28 mouse cellular contexts compared by ENCODE assay signal in genomic region chr6:134113168-134113567, GRCm38 (mm10).
DNase-seq lines count a peak whose midpoint lies in the region; ATAC-seq and TF ChIP-seq lines count a peak whose summit lies in the region.
"Had no signal": no experiment of that assay in that cellular context is flagged by ENCODE, and none has a peak within 500 bp of the region (broad histone marks: within the 10 kb centered on the region; RNA-seq: fewer than 3 reads in every experiment).

No protein-coding gene starts in this region.

- H3K9ac ChIP-seq in lung, embryonic 14.5 days = no peak overlapping the region
- H3K9ac ChIP-seq in stomach, embryonic 15.5 days = no peak overlapping the region
- H3K9ac ChIP-seq: embryonic facial prominence, embryonic 13.5 days; heart, embryonic 12.5 days; hindbrain, embryonic 13.5 days; limb, embryonic 12.5 days; liver, embryonic 15.5 days; midbrain, embryonic 12.5 days; neural tube, embryonic 13.5 days had no signal

- peak; percentile 71 for ATAC-seq in lung, embryonic 14.5 days (ENCODE audit: insufficient read depth)
- ATAC-seq in stomach, embryonic 15.5 days (ENCODE audit: insufficient read depth, low FRiP score, low read depth) = peak; percentile 82
- ATAC-seq: forebrain, embryonic 16.5 days had no signal

- DNase-seq in lung, embryonic 14.5 days = peak; percentile 65
- no peak for DNase-seq in lung, postnatal 36 days
- DNase-seq in urinary bladder, postnatal 14 days (ENCODE audit: low spot score) = peak; percentile 53
- no peak for DNase-seq in urinary bladder, postnatal 10 days (ENCODE audit: low spot score)
- DNase-seq in ovary, postnatal 10 days (ENCODE audit: low spot score) = no peak
- DNase-seq in layer of hippocampus, adult 2 months (ENCODE audit: low spot score in 2 of 2) = no peak
- DNase-seq: adrenal gland, adult 8-10 months; cerebellum, adult 11 months; cerebellum, adult 9-10 months; cerebellum, postnatal 36 days; embryo, embryonic 11 days; heart, adult 2 months; heart, postnatal 4 days; kidney, adult 8-10 months; right cerebral cortex, postnatal 14 days had no signal

- no peaks in the 10 kb centered on the region for H3K9me3 ChIP-seq in lung, embryonic 14.5 days (ENCODE audit: low read depth, low read length)
- H3K9me3 ChIP-seq in stomach, embryonic 15.5 days = no peaks in the 10 kb centered on the region
- H3K9me3 ChIP-seq: embryonic facial prominence, embryonic 13.5 days; liver, embryonic 15.5 days; neural tube, embryonic 13.5 days had no signal

- H3K4me2 ChIP-seq in lung, embryonic 14.5 days = no peak overlapping the region
- no peak overlapping the region for H3K4me2 ChIP-seq in stomach, embryonic 15.5 days
- H3K4me2 ChIP-seq: embryonic facial prominence, embryonic 13.5 days; heart, embryonic 12.5 days; hindbrain, embryonic 13.5 days; limb, embryonic 12.5 days; liver, embryonic 15.5 days; midbrain, embryonic 12.5 days; neural tube, embryonic 13.5 days had no signal

- TF ChIP-seq CTCF in lung, embryonic 14.5 days (IDR thresholded peaks at IDR 0.05; ENCODE audit: low read depth) = no peak
- TF ChIP-seq CTCF in layer of hippocampus, adult 2 months (conservative IDR thresholded peaks at IDR 0.05) = no peak

- H3K27ac ChIP-seq in lung, embryonic 14.5 days (ENCODE audit: low read depth) = peak overlapping the region; percentile 65; the same call in 1 of the 2 replicates
- peak overlapping the region; percentile 73 for H3K27ac ChIP-seq in stomach, embryonic 15.5 days
- no peak overlapping the region for H3K27ac ChIP-seq in layer of hippocampus, adult 2 months
- H3K27ac ChIP-seq: embryonic facial prominence, embryonic 13.5 days; heart, adult 2 months; hindbrain, embryonic 13.5 days; kidney, postnatal 0 days; left cerebral cortex, adult 2 months; limb, embryonic 12.5 days; liver, embryonic 15.5 days; midbrain, embryonic 12.5 days; neural tube, embryonic 13.5 days had no signal

- no peaks in the 10 kb centered on the region for H3K27me3 ChIP-seq in lung, embryonic 14.5 days (ENCODE audit: insufficient read depth, low read length)
- no peaks in the 10 kb centered on the region for H3K27me3 ChIP-seq in stomach, embryonic 15.5 days (replicated peaks)
- H3K27me3 ChIP-seq: embryonic facial prominence, embryonic 13.5 days; heart, embryonic 12.5 days; hindbrain, embryonic 13.5 days; limb, embryonic 12.5 days; liver, embryonic 15.5 days; megakaryocyte, embryonic 14.5 days; midbrain, embryonic 12.5 days; neural tube, embryonic 13.5 days had no signal

- H3K4me3 ChIP-seq in lung, embryonic 14.5 days (ENCODE audit: low read depth, low read length) = no peak overlapping the region
- no peak overlapping the region for H3K4me3 ChIP-seq in stomach, embryonic 15.5 days (replicated peaks)
- H3K4me3 ChIP-seq in layer of hippocampus, adult 2 months = no peak overlapping the region
- H3K4me3 ChIP-seq: embryonic facial prominence, embryonic 13.5 days; erythroblast, embryonic 14.5 days; heart, adult 2 months; heart, embryonic 12.5 days; hindbrain, embryonic 13.5 days; left cerebral cortex, adult 2 months; limb, embryonic 12.5 days; liver, embryonic 15.5 days; megakaryocyte, embryonic 14.5 days; midbrain, embryonic 12.5 days; neural tube, embryonic 13.5 days had no signal

- H3K4me1 ChIP-seq in lung, embryonic 14.5 days (ENCODE audit: insufficient read depth) = no peaks in the 10 kb centered on the region
- H3K4me1 ChIP-seq in stomach, embryonic 15.5 days = 0 out of 2 replicates have a peak, but pooled peaks cover 11% of the 10 kb centered on the region
- H3K4me1 ChIP-seq: midbrain, embryonic 12.5 days had no signal

- H3K36me3 ChIP-seq in lung, embryonic 14.5 days (ENCODE audit: insufficient read depth) = peaks cover 7% of the 10 kb centered on the region; the same call in 1 of the 2 replicates
- H3K36me3 ChIP-seq in stomach, embryonic 15.5 days = 0 out of 2 replicates have a peak, but pooled peaks cover 3% of the 10 kb centered on the region
- H3K36me3 ChIP-seq: liver, embryonic 15.5 days; neural tube, embryonic 13.5 days had no signal

- 50% methylated on average over 2 of the region's 2 CpGs for WGBS in lung, embryonic 14.5 days
- WGBS in stomach, embryonic 15.5 days = 51% methylated on average over 2 of the region's 2 CpGs

Comparison
In these comparisons a context has a peak if more than half of its experiments do, and no peak if none do; other contexts are left out.
1. DNase-seq: peak in lung, embryonic 14.5 days (single experiment) and urinary bladder, postnatal 14 days (single experiment); none in lung, postnatal 36 days (single experiment), urinary bladder, postnatal 10 days (single experiment), ovary, postnatal 10 days (single experiment) and layer of hippocampus, adult 2 months (0 of 2).